Mouse (Mus musculus): ENCODE results near the gene Ceacam1.

DNA sequence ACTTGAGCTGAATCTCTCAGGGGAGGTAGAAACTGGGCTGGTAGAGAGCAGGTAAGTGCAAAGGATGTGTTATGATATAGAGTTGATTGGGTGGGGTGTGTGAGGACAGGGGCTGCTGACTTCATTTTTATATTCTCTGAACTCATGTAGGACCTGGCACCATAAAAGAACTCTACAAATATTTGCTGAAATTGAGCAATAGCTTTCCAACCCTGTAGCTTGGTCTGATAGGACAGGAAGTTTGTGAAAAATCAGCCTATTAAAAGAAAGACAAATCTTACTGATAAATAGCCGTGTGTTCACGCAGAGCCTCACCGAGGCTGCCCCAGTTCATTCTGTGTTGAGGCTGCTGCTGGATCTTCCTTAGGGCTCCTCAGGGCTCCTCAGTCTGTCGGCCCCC lies 57.5 kb downstream of the Ceacam1 start:
- no peak for TF ChIP-seq CTCF (IDR thresholded peaks at IDR 0.05; ENCODE audit: low read depth)
- TF ChIP-seq EP300 (IDR thresholded peaks at IDR 0.05; ENCODE audit: low read depth), result no peak

Measured in liver, postnatal 0 days (tissue).